Mouse (Mus musculus): ENCODE data around the gene Mlxipl.

DNA sequence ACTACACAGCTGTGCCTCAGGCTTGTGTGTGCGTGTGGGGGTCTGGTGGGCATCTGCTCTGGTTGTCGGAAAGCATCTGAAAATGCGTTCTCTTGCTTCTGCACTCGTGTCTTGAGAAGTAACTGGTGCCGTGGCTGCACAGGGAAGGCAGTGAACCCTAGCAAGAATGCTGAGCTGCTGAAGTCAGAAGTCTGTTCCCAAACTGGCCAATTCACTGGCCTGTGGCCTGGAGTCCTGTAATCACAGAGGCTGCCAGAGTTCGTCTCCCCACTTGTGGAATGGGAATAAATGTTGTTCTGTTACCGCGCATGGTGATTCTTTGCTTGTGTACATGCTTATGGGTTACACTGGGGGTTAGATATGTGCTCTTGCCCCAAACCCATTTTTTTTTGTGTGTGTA is 72.7 kb downstream of the Mlxipl start:
- no peak for TF ChIP-seq CTCF (IDR thresholded peaks at IDR 0.05; ENCODE audit: low read depth, low read length)
- no peak for TF ChIP-seq POLR2A (IDR thresholded peaks at IDR 0.05; ENCODE audit: extremely low read depth, insufficient read depth, low read length)

Data from liver, adult 2 months (tissue).